Mouse (Mus musculus) olfactory bulb, adult 2 months (tissue): ENCODE data around the gene Gm11639. TPM values are rescaled to one million over a fixed set of nuclear protein-coding genes. Genes with fewer than 3 reads are reported as not detected.

ENCODE experiments used
- H3K27ac ChIP-seq: fragments of 200-500 bp; 2 replicates; pipeline ENCODE4 v1.5.1; 2012; ENCODE audit warnings: low read depth, low read length; ENCODE audit not compliant: insufficient read depth
- H3K4me1 ChIP-seq: fragments of 200-500 bp; 2 replicates; pipeline ENCODE4 v1.6.1; 2012; ENCODE audit warnings: low read length; ENCODE audit not compliant: control insufficient read depth, insufficient read depth
- H3K4me3 ChIP-seq: fragments of 200-500 bp; 2 replicates; pipeline ENCODE4 v1.5.1; 2012; ENCODE audit warnings: mild to moderate bottlenecking, low read depth, low read length, moderate library complexity; ENCODE audit not compliant: insufficient read depth
- CTCF ChIP-seq: fragments of 200-500 bp; IDR thresholded peaks from 2 replicates; pipeline ENCODE4 v1.5.1; 2012; ENCODE audit warnings: low read depth, mild to moderate bottlenecking, low read length, moderate library complexity; ENCODE audit not compliant: insufficient read depth
- POLR2A ChIP-seq: fragments of 200-500 bp; IDR thresholded peaks from 2 replicates; pipeline ENCODE4 v1.6.1; 2012; ENCODE audit warnings: mild to moderate bottlenecking, low read depth, low read length, moderate library complexity; ENCODE audit not compliant: insufficient read depth
- WGBS: fragments of 180-500 bp; shearing (Covaris S2); methylation state at CpG from one replicate; pipeline ENCODE4 v1.1.7; 2018; 5-methylcytosine and 5-hydroxymethylcytosine counted together
- polyA plus RNA-seq: library from polyadenylated mRNA; stranded (reverse); fragments of >200 nt; gene quantifications from 2 replicates; pipeline ENCODE4 v1.2.4, GENCODE M21; 2012; ENCODE audit warnings: low replicate concordance; ENCODE audit not compliant: missing spikeins, insufficient read depth, insufficient read length

Gene Gm11639
- polyA plus RNA-seq, 1 experiment, result not detected

DNA sequence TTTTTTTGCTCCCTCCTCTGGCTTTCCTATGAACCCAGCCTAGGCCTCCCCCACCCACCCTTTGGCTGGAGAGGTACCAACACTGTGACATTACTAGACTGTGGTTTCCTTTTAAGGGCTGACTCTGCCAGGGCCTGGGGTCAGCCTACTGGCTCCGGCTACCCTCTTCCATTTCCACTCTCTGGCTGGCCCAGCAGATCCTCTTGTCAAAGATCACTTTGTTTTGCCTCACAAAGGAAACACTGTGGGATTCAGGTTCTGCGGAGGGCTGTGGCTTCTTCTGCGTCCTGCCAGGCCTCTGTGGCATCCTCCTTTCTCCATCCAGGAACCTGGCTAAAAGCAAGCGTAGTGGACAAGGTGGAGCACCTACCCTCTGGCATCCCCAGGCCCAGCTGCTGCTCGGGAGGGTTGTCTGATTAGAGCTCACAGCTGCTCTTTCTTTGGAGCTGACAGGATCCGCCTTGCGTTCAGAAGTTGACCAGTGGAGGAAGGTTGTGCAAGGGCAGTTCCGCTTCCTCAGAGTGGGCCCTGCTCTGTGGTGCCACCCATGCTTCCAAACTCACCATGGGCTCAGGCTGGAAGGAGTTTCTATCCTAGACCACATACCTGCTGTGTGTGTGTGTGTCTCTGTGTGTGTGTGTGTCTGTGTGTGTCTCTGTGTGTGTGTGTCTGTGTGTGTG, 38.2 kb upstream of the Gm11639 start:
- Histone ChIP-seq H3K27ac (no peak overlapping the region), H3K4me3 (no peak overlapping the region), H3K4me1 (no peaks in the 10 kb centered on the region)
- WGBS, result 74% methylated on average over 8 of the region's 8 CpGs
- no peak for TF ChIP-seq POLR2A
- TF ChIP-seq CTCF, result no peak

DNA sequence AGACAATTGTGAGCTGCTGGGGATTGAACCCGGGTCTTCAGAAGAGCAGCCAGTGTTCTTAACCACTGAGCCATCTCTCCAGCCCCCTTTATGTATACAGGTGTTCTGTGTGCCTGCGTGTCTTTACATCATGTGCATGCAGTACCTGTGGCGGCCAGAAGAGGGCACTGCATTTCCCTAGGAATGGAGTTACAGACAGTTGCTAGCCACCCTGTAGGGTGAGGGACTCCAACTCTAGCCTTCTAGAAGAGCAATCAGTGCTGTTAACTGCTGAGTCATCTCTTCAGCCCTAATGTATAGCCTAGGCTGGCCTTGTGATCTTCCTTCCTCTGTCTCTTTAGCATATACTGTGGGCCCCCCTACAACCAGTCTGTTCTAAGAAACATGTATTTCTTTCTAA, 36.9 kb upstream of the Gm11639 start:
- 73% methylated on average over 3 of the region's 3 CpGs for WGBS
- TF ChIP-seq CTCF (peak; percentile 22; the same call in 1 of the 2 replicates), POLR2A (no peak)
- H3K4me3 ChIP-seq, result no peak overlapping the region
- no peak overlapping the region for H3K27ac ChIP-seq
- no peaks in the 10 kb centered on the region for H3K4me1 ChIP-seq

DNA sequence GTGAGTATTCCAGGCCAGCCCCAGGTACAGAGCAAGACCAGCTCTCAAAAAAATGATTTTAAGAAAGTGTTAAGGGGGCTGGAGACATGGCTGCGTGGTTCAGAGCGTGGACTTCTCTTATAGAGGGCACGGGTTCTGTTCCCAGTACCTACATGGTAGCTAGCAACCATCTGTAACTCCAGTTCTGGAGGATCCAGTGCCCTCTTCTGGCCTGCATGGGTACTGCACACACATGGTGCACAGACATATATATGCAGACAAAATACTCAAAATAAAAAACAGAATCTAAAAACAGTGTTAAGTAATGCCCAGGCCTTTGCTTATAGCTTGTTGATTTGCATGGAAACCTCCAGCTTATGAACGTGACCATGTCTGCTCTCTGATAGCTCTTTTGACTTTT, 24.9 kb upstream of the Gm11639 start:
- Histone ChIP-seq H3K4me1 (no peaks in the 10 kb centered on the region), H3K4me3 (no peak overlapping the region), H3K27ac (no peak overlapping the region)
- 97% methylated on average over 4 of the region's 4 CpGs for WGBS
- TF ChIP-seq CTCF (no peak), POLR2A (no peak)

DNA sequence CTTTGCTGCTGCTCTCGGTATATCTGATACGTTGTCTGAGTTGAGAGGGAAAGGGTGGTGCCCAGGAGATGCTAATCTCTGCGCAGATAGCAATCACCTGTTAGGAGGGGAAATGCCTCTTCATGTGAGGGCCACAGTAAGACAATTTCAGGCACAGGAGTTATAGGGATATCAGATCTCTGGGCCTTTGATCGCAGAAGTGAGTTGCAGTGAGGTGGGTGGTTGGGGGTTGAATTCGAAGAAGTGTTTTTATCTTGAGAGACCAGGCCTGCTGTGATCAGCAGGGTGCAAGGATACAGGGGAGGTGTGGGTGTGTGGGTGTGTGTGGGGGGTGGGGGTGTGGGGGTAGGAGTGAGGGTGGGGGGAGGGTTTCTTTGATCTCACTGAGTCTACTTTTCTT, 24.4 kb upstream of the Gm11639 start:
- WGBS, result 90% methylated on average over 5 of the region's 5 CpGs
- no peak overlapping the region for H3K4me3 ChIP-seq
- H3K4me1 ChIP-seq, result no peaks in the 10 kb centered on the region
- TF ChIP-seq POLR2A, result no peak
- no peak for TF ChIP-seq CTCF
- H3K27ac ChIP-seq, result no peak overlapping the region

DNA sequence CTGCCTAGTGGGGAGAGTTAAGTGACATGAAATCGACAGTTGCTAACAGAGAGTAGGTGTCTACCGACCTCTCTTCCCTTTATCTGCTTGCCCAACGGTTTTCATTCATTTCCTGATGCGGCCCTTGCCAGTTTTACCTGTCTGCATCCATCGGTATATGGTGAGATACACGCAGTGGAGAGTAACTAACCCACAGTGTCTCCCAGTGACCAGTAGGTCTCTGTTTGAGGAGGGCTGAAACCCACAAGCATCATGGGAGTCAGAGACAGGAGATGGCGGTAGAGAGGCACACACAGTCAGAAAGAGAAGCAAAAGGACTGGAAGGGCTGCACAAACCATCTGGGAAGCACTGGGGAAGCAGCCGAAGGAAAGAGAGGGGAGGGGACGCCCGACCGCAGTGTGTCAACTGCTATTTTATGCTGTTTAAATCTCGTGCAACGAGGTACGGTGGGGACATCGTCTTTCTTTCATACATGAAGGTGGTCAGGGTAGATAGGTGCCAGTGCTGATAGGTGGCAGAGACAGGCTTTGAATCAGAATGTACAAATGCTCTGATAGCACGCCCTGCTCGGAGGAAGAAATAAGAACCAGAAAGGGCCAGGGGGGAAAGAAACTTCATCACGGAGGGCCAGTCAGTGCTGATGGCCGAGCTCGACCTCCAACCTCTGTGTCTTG, 23.8 kb upstream of the Gm11639 start:
- no peaks in the 10 kb centered on the region for H3K4me1 ChIP-seq
- no peak overlapping the region for H3K4me3 ChIP-seq
- no peak for TF ChIP-seq CTCF
- TF ChIP-seq POLR2A, result no peak
- WGBS, result 79% methylated on average over 20 of the region's 20 CpGs
- H3K27ac ChIP-seq, result no peak overlapping the region

DNA sequence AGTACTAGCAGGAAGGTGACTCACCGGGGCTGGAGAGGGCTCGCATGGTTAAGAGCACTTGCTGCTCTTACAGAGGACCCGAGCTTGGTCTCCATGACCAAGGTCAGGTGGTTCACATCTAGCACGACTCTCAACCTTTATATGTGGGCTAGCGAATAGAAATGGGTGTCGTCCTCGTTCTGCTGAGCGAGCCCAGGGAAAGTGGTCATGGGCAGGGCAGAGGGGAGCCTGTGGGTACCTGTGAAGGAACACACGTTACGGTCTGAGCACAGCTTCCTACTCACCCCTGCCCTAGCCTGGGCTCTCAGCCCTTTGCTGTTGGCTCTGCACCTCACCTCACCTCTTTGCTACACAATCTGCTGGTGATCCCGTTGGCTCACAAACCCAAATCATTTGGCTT, 22.9 kb upstream of the Gm11639 start:
- H3K4me3 ChIP-seq, result no peak overlapping the region
- H3K27ac ChIP-seq, result no peak overlapping the region
- 95% methylated on average over 11 of the region's 11 CpGs for WGBS
- TF ChIP-seq CTCF (no peak), POLR2A (no peak)
- peaks cover 8% of the 10 kb centered on the region for H3K4me1 ChIP-seq

DNA sequence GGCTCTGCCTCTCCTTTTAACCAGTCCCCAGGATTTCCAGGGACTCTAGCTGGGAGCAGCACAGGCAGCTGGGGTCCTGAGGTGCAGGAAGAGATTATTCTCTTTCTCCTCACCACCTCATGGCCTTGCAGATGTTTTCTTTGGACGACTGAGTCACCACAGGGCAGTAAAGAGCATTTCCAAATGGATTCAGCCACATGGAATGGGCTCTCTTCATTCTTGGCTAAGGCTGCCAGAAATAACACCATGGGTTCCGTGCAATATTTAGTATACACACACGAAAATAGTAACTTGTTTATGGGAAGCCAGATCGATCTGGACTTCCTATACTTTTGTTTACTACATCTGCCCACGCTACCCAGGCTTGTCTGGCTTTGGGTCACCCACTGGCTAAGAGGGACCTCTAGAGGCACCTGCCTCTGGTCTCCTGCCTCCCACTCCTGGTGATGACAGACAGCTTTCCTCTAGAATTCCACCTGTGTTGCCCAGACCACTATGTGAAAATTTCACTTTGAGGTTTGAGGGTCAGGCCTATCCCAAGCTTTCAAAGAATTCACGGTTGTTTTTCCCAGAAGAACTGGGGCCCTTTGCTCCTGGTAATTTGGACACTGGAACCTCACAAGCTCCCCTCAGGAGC, 22.1 kb upstream of the Gm11639 start:
- no peak overlapping the region for H3K27ac ChIP-seq
- no peak overlapping the region for H3K4me3 ChIP-seq
- TF ChIP-seq CTCF (no peak), POLR2A (no peak)
- 63% methylated on average over 6 of the region's 6 CpGs for WGBS
- peaks cover 15% of the 10 kb centered on the region for H3K4me1 ChIP-seq

DNA sequence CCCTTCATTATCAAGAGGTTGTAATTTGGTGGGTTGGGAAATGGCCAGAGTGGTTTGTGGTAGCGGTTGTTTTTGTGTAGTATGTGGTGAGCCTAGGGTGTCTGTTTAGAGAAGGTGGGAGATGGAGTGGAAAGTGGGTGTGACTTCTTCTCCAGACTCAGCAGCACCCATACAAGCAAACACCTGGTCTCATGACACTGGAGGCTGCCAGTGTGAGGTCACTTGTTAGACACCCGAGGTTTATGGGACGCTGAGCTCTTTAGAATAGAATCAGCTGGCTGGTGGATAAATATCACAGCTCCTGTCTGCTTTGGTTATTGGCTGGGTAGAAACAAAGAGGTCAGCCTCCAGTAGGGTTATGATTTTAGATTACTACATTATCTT, 21.6 kb upstream of the Gm11639 start:
- TF ChIP-seq POLR2A (no peak), CTCF (no peak)
- H3K4me1 ChIP-seq, result peaks cover 15% of the 10 kb centered on the region
- WGBS, result 55% methylated on average over 3 of the region's 3 CpGs
- H3K27ac ChIP-seq, result no peak overlapping the region
- H3K4me3 ChIP-seq, result no peak overlapping the region

DNA sequence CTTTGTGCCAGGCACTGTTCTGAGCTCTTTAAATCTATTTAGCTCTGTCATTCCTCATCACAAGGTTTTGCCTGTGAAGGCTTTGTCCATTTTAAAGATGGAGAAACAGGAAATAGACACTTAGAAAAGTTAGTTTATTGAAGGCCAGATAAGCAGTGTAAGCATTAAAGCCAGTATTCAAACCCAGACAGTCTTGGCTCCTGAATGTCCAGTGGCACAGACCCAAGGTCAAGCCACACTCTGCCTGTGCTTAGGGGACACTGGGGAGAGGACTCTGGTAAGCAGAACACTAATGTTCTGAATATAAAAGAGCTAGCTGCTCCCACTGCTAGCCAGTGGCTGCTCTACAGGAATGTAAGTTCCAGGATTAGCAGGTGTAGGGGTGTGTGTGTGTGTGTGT, 21.1 kb upstream of the Gm11639 start:
- Histone ChIP-seq H3K4me1 (peaks cover 15% of the 10 kb centered on the region), H3K4me3 (no peak overlapping the region), H3K27ac (no peak overlapping the region)
- TF ChIP-seq POLR2A (no peak), CTCF (no peak)
